Mouse (Mus musculus) ES-Bruce4 (cell line): Measurements from ENCODE around the gene Ncapd3. TPM values are rescaled to one million over a fixed set of nuclear protein-coding genes. Genes with fewer than 3 reads are reported as not detected.

Experiments used
- H3K27ac ChIP-seq: 2 replicates; pipeline ENCODE4 v1.5.1; 2012; ENCODE audit warnings: low read length, inconsistent platforms; ENCODE audit not compliant: insufficient read depth
- H3K27me3 ChIP-seq: 2 replicates; pipeline ENCODE4 v1.6.1; 2012; ENCODE audit warnings: mild to moderate bottlenecking, low read length, inconsistent platforms; ENCODE audit not compliant: control insufficient read depth, poor library complexity, insufficient read depth, severe bottlenecking
- H3K36me3 ChIP-seq: 2 replicates; pipeline ENCODE4 v1.6.1; 2012; ENCODE audit warnings: inconsistent platforms, mild to moderate bottlenecking, low read length, moderate library complexity; ENCODE audit not compliant: control insufficient read depth, poor library complexity, insufficient read depth, severe bottlenecking
- H3K4me1 ChIP-seq: one replicate; pipeline ENCODE4 v1.8.1; 2011; ENCODE audit warnings: low read length; ENCODE audit not compliant: control insufficient read depth, insufficient read depth
- H3K4me3 ChIP-seq: 2 replicates; pipeline ENCODE4 v1.5.1; 2011; ENCODE audit warnings: low read depth, mild to moderate bottlenecking, low read length
- H3K9ac ChIP-seq: 2 replicates; pipeline ENCODE4 v1.6.1; 2012; ENCODE audit warnings: low read depth, mild to moderate bottlenecking, inconsistent platforms; ENCODE audit not compliant: poor library complexity, severe bottlenecking
- H3K9me3 ChIP-seq: replicated peaks from 2 replicates; pipeline ENCODE4 v1.6.1; 2012; ENCODE audit warnings: mild to moderate bottlenecking, low read length, inconsistent platforms; ENCODE audit not compliant: control insufficient read depth, poor library complexity, insufficient read depth, severe bottlenecking
- CTCF ChIP-seq: IDR thresholded peaks from one replicate; pipeline ENCODE4 v1.8.1; 2011; ENCODE audit warnings: low read depth, low read length
- EP300 ChIP-seq: IDR thresholded peaks from 2 replicates; pipeline ENCODE4 v1.6.1; 2011; ENCODE audit warnings: low read depth, low read length; ENCODE audit not compliant: insufficient read depth
- POLR2A ChIP-seq: IDR thresholded peaks from one replicate; pipeline ENCODE4 v1.8.1; 2011; ENCODE audit warnings: low read length; ENCODE audit not compliant: insufficient read depth
- polyA plus RNA-seq: library from polyadenylated mRNA; stranded (reverse); fragments of >200 nt; gene quantifications from 2 replicates; pipeline ENCODE4 v1.2.4, GENCODE M21; 2011; ENCODE audit warnings: low read depth; ENCODE audit not compliant: missing spikeins, insufficient read depth, insufficient read length

Gene Ncapd3
- polyA plus RNA-seq, 1 experiment = 59.1 TPM

DNA sequence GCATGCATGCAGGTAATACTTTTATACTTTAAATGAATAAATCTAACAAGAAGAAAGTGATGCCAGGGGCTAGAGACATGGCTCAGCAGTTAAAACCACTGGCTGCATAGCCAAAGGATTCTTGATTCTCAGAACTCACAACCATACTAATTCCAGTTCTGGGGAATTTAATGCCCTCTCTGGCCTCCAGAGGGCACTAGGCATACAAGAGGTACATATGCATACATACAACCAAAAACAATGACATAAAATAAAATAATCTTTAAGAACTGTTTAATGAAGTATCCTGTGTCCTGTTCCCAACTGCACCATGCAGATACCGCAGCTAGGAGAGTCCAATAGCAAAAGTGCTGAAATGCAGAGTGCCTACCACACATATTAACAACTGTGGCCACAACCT is 104.4 kb downstream of the Ncapd3 start:
- H3K27ac ChIP-seq = no peak overlapping the region
- TF ChIP-seq CTCF (no peak), EP300 (no peak), POLR2A (no peak)
- no peak overlapping the region for H3K4me3 ChIP-seq
- no peaks in the 10 kb centered on the region for H3K9me3 ChIP-seq
- H3K9ac ChIP-seq = no peak overlapping the region
- no peaks in the 10 kb centered on the region for H3K4me1 ChIP-seq
- no peaks in the 10 kb centered on the region for H3K27me3 ChIP-seq
- no peaks in the 10 kb centered on the region for H3K36me3 ChIP-seq

GRCm38 (mm10) chr9:27135372-27135771 is 105.4 kb downstream of the Ncapd3 start:
- Histone ChIP-seq H3K4me1 (no peaks in the 10 kb centered on the region), H3K27me3 (no peaks in the 10 kb centered on the region), H3K4me3 (no peak overlapping the region), H3K27ac (no peak overlapping the region), H3K36me3 (no peaks in the 10 kb centered on the region), H3K9me3 (no peaks in the 10 kb centered on the region), H3K9ac (no peak overlapping the region)
- TF ChIP-seq POLR2A (no peak), EP300 (no peak), CTCF (no peak)

DNA sequence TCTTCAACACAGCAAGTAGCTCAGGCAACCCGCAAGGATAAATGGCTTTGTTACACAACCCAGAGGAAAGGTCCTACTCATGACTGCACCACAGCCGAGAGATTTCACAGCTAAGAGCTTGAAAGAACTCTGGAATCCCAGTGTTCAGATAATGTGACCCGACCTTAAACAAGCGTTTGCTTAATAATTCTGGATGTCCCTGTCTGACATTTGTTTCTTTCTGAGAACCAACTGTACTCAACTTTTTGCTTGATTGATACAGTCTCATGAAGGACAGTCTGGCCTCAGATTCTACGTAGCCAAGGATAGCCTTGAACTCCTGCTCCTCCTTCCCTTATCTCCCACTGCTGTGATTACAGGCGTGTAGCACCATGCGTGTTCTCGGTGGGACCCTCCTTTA is 106.7 kb downstream of the Ncapd3 start:
- no peak overlapping the region for H3K9ac ChIP-seq
- H3K4me1 ChIP-seq = no peaks in the 10 kb centered on the region
- no peak for TF ChIP-seq CTCF
- no peak for TF ChIP-seq POLR2A
- TF ChIP-seq EP300 = no peak

DNA sequence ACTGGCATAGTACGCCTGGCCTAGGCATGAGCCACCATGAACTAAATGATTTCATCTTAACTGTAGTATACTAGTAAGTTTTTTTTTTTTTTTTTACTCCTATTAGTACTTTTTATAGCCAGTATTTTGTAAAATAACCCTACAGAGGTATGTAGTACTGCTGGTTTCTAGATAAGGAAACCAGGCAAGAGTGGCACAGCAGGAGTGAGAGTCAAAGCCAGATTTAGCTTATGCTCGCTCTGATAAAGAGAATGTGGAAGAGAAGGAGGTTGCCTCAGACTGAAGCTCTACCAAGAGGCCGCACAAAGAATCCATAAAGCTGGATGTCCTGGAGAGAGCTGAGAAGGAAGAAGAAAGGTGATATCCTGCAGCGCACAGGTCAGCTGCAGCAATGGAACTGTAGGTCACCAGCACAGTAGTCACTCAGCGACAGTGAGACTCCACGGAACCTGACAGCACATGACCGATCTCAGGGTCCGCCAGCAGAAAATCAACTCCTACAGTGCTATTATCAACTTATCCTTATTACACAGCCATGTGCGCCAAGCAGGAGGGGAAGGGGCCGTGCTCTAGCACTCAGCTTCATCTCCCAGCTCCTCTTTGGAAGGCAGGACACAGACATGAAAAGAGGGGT is 110.6 kb downstream of the Ncapd3 start:
- no peaks in the 10 kb centered on the region for H3K9me3 ChIP-seq
- TF ChIP-seq POLR2A (no peak), CTCF (no peak), EP300 (no peak)
- no peaks in the 10 kb centered on the region for H3K36me3 ChIP-seq

More for the DNA sequence above, 106.7 kb downstream of the Ncapd3 start:
- Histone ChIP-seq H3K36me3 (no peaks in the 10 kb centered on the region), H3K9me3 (no peaks in the 10 kb centered on the region), H3K27ac (no peak overlapping the region), H3K4me3 (no peak overlapping the region), H3K27me3 (no peaks in the 10 kb centered on the region)

GRCm38 (mm10) chr9:27144271-27144840 is 114.4 kb downstream of the Ncapd3 start:
- Histone ChIP-seq H3K4me1 (no peaks in the 10 kb centered on the region), H3K4me3 (no peak overlapping the region), H3K9me3 (no peaks in the 10 kb centered on the region), H3K9ac (no peak overlapping the region), H3K36me3 (no peaks in the 10 kb centered on the region), H3K27me3 (no peaks in the 10 kb centered on the region), H3K27ac (no peak overlapping the region)
- TF ChIP-seq EP300 (no peak), POLR2A (no peak), CTCF (no peak)

More for the DNA sequence above, 110.6 kb downstream of the Ncapd3 start:
- no peak overlapping the region for H3K9ac ChIP-seq
- no peak overlapping the region for H3K27ac ChIP-seq
- no peak overlapping the region for H3K4me3 ChIP-seq
- no peaks in the 10 kb centered on the region for H3K4me1 ChIP-seq
- H3K27me3 ChIP-seq = no peaks in the 10 kb centered on the region

Other genes starting within 250 kb of the Ncapd3 start
- gene Glb1l2, start 223.7 kb upstream of the Ncapd3 start, polyA plus RNA-seq = 4.5 and 5.0 TPM in 2 replicates
- gene Glb1l3, start 169.3 kb upstream of the Ncapd3 start, polyA plus RNA-seq = not detected in 2 replicates
- not detected in 2 replicates for gene Gm1110, start 107.1 kb upstream of the Ncapd3 start, polyA plus RNA-seq
- gene Acad8, start 30.6 kb upstream of the Ncapd3 start, polyA plus RNA-seq = 32.7 and 35.5 TPM in 2 replicates
- 237 and 243 TPM in 2 replicates for gene Thyn1, start 30.5 kb upstream of the Ncapd3 start, polyA plus RNA-seq
- 25.3 and 27.3 TPM in 2 replicates for gene Vps26b, start 110 bp upstream of the Ncapd3 start, polyA plus RNA-seq
- gene Jam3, start 125.2 kb downstream of the Ncapd3 start, polyA plus RNA-seq = 8.6 and 9.4 TPM in 2 replicates